Mouse (Mus musculus) adrenal gland, adult 18-20 months (tissue): ENCODE data around the gene Iqgap2. TPM values are rescaled to one million over a fixed set of nuclear protein-coding genes. Genes with fewer than 3 reads are reported as not detected.
A peak's percentile ranks its signal among the peaks of the same experiment; 100 is the strongest.

Experiments
- DNase-seq, 2 experiments: peaks; one replicate each; pipeline ENCODE4 v3.0.0; 2021 to 2022; ENCODE audit warnings: low spot score in 2 of 2
- total RNA-seq, 2 experiments: library from RNA; stranded (reverse); gene quantifications; 1 replicate in 1 of 2; 2 replicates in 1 of 2; pipeline ENCODE4 v1.2.3; 2021

The Iqgap2 gene
- total RNA-seq, 2 experiments from 2014 or later, result 123 to 137 TPM

GRCm38 (mm10) chr13:95831760-95832159, 60.0 kb downstream of the Iqgap2 start:
- no peak for DNase-seq

- no peak for DNase-seq
Observed at GRCm38 (mm10) chr13:95829431-95830171, 62.1 kb downstream of the Iqgap2 start.

GRCm38 (mm10) chr13:95828616-95829015, 63.1 kb downstream of the Iqgap2 start:
- DNase-seq, result no peak

- no peak for DNase-seq
Observed at GRCm38 (mm10) chr13:95826178-95826577, 65.5 kb downstream of the Iqgap2 start.

- DNase-seq, result no peak
Observed at GRCm38 (mm10) chr13:95822918-95823317, 68.8 kb downstream of the Iqgap2 start.

GRCm38 (mm10) chr13:95820071-95820470, 71.7 kb downstream of the Iqgap2 start:
- no peak for DNase-seq

- DNase-seq, result no peak
Observed at GRCm38 (mm10) chr13:95818941-95819340, 72.8 kb downstream of the Iqgap2 start.

- no peak for DNase-seq
Observed at GRCm38 (mm10) chr13:95813643-95814042, 78.1 kb downstream of the Iqgap2 start.

- DNase-seq, result no peak
Observed at GRCm38 (mm10) chr13:95810796-95811195, 80.9 kb downstream of the Iqgap2 start.

GRCm38 (mm10) chr13:95807106-95807750, 84.5 kb downstream of the Iqgap2 start:
- DNase-seq, result no peak

- DNase-seq, result peak; percentile 47 to 57
Observed at GRCm38 (mm10) chr13:95805469-95806166, 86.1 kb downstream of the Iqgap2 start.

- DNase-seq, result no peak
Observed at GRCm38 (mm10) chr13:95804113-95804512, 87.6 kb downstream of the Iqgap2 start.

- DNase-seq, result no peak
Observed at GRCm38 (mm10) chr13:95800925-95801324, 90.8 kb downstream of the Iqgap2 start.

GRCm38 (mm10) chr13:95799322-95799721, 92.4 kb downstream of the Iqgap2 start:
- DNase-seq, result no peak

- DNase-seq, result no peak
Observed at GRCm38 (mm10) chr13:95798721-95799120, 93.0 kb downstream of the Iqgap2 start.

- DNase-seq, result no peak
Observed at GRCm38 (mm10) chr13:95797530-95797929, 94.2 kb downstream of the Iqgap2 start.

- DNase-seq, result no peak
Observed at GRCm38 (mm10) chr13:95794346-95794745, 97.4 kb downstream of the Iqgap2 start.

- no peak for DNase-seq
Observed at GRCm38 (mm10) chr13:95790883-95791282, 100.8 kb downstream of the Iqgap2 start.

- DNase-seq, result no peak
Observed at GRCm38 (mm10) chr13:95788631-95789376, 102.9 kb downstream of the Iqgap2 start.

GRCm38 (mm10) chr13:95782969-95783332, 108.8 kb downstream of the Iqgap2 start:
- no peak for DNase-seq

- DNase-seq, result peak in 1 of 2 experiments; percentile 53
Observed at GRCm38 (mm10) chr13:95782311-95782968, 109.3 kb downstream of the Iqgap2 start.
